Mouse (Mus musculus): ENCODE data around the gene Meis1. TPM values are rescaled to one million over a fixed set of nuclear protein-coding genes. Genes with fewer than 3 reads are reported as not detected.
A peak's percentile ranks its signal among the peaks of the same experiment; 100 is the strongest.

The Meis1 gene
- polyA plus RNA-seq, 1 experiment from 2014 or later, result 41.4 TPM

GRCm38 (mm10) chr11:18878016-18878415 lies 140.8 kb downstream of the Meis1 start:
- H3K4me3 ChIP-seq (replicated peaks; ENCODE audit: low read length), result peak overlapping the region; percentile 54
- no peaks in the 10 kb centered on the region for H3K9me3 ChIP-seq (ENCODE audit: control insufficient read depth, low read length)
- WGBS, result under 1% methylated on average over 18 of the region's 18 CpGs
- H3K4me1 ChIP-seq (replicated peaks; ENCODE audit: control insufficient read depth, insufficient read depth, low read length), result peaks cover 33% of the 10 kb centered on the region
- peak overlapping the region; percentile 77 for H3K4me2 ChIP-seq (ENCODE audit: low read length)
- peak overlapping the region; percentile 54 for H3K9ac ChIP-seq (replicated peaks; ENCODE audit: low read depth, low read length)
- H3K36me3 ChIP-seq (ENCODE audit: control insufficient read depth, insufficient read depth), result no peaks in the 10 kb centered on the region
- peaks cover 12% of the 10 kb centered on the region for H3K27me3 ChIP-seq (replicated peaks; ENCODE audit: control insufficient read depth, insufficient read depth, low read length)
- ATAC-seq, result peak; percentile 65
- peak overlapping the region; percentile 78 for H3K27ac ChIP-seq (ENCODE audit: low read length)

GRCm38 (mm10) chr11:18877626-18878011 lies 141.2 kb downstream of the Meis1 start:
- Histone ChIP-seq H3K4me2 (ENCODE audit: low read length) (peak overlapping the region; percentile 77), H3K4me1 (replicated peaks; ENCODE audit: control insufficient read depth, insufficient read depth, low read length) (peaks cover 31% of the 10 kb centered on the region), H3K36me3 (ENCODE audit: control insufficient read depth, insufficient read depth) (no peaks in the 10 kb centered on the region), H3K27ac (ENCODE audit: low read length) (peak overlapping the region; percentile 78), H3K9ac (replicated peaks; ENCODE audit: low read depth, low read length) (peak overlapping the region; percentile 54), H3K27me3 (replicated peaks; ENCODE audit: control insufficient read depth, insufficient read depth, low read length) (peaks cover 12% of the 10 kb centered on the region), H3K4me3 (replicated peaks; ENCODE audit: low read length) (peak overlapping the region; percentile 54), H3K9me3 (ENCODE audit: control insufficient read depth, low read length) (no peaks in the 10 kb centered on the region)
- WGBS, result 0% methylated on average over 24 of the region's 27 CpGs
- peak; percentile 75 for ATAC-seq

GRCm38 (mm10) chr11:18876886-18877625 lies 141.7 kb downstream of the Meis1 start:
- peak; percentile 46 for ATAC-seq
- Histone ChIP-seq H3K27ac (ENCODE audit: low read length) (no peak overlapping the region), H3K4me3 (replicated peaks; ENCODE audit: low read length) (peak overlapping the region; percentile 54), H3K4me1 (replicated peaks; ENCODE audit: control insufficient read depth, insufficient read depth, low read length) (peaks cover 27% of the 10 kb centered on the region), H3K9ac (replicated peaks; ENCODE audit: low read depth, low read length) (peak overlapping the region; percentile 54; the same call in 1 of the 2 replicates), H3K27me3 (replicated peaks; ENCODE audit: control insufficient read depth, insufficient read depth, low read length) (peaks cover 12% of the 10 kb centered on the region), H3K9me3 (ENCODE audit: control insufficient read depth, low read length) (no peaks in the 10 kb centered on the region), H3K4me2 (ENCODE audit: low read length) (peak overlapping the region; percentile 77), H3K36me3 (ENCODE audit: control insufficient read depth, insufficient read depth) (no peaks in the 10 kb centered on the region)
- under 1% methylated on average over 40 of the region's 40 CpGs for WGBS

- ATAC-seq, result no peak
- Histone ChIP-seq H3K9me3 (ENCODE audit: control insufficient read depth, low read length) (no peaks in the 10 kb centered on the region), H3K9ac (replicated peaks; ENCODE audit: low read depth, low read length) (no peak overlapping the region), H3K27me3 (replicated peaks; ENCODE audit: control insufficient read depth, insufficient read depth, low read length) (peaks cover 19% of the 10 kb centered on the region), H3K4me3 (replicated peaks; ENCODE audit: low read length) (peak overlapping the region; percentile 54), H3K27ac (ENCODE audit: low read length) (no peak overlapping the region), H3K4me2 (ENCODE audit: low read length) (peak overlapping the region; percentile 77), H3K36me3 (ENCODE audit: control insufficient read depth, insufficient read depth) (no peaks in the 10 kb centered on the region), H3K4me1 (replicated peaks; ENCODE audit: control insufficient read depth, insufficient read depth, low read length) (peaks cover 30% of the 10 kb centered on the region)
- 8% methylated on average over 27 of the region's 27 CpGs for WGBS
These were observed 142.6 kb downstream of the Meis1 start for GRCm38 (mm10) chr11:18875911-18876885.

GRCm38 (mm10) chr11:18875001-18875902 lies 143.5 kb downstream of the Meis1 start:
- Histone ChIP-seq H3K36me3 (ENCODE audit: control insufficient read depth, insufficient read depth) (no peaks in the 10 kb centered on the region), H3K4me3 (replicated peaks; ENCODE audit: low read length) (no peak overlapping the region), H3K9me3 (ENCODE audit: control insufficient read depth, low read length) (no peaks in the 10 kb centered on the region), H3K27ac (ENCODE audit: low read length) (no peak overlapping the region), H3K4me2 (ENCODE audit: low read length) (no peak overlapping the region), H3K9ac (replicated peaks; ENCODE audit: low read depth, low read length) (no peak overlapping the region), H3K4me1 (replicated peaks; ENCODE audit: control insufficient read depth, insufficient read depth, low read length) (peaks cover 32% of the 10 kb centered on the region), H3K27me3 (replicated peaks; ENCODE audit: control insufficient read depth, insufficient read depth, low read length) (peaks cover 24% of the 10 kb centered on the region)
- ATAC-seq, result no peak
- WGBS, result 3% methylated on average over 27 of the region's 27 CpGs

GRCm38 (mm10) chr11:18874278-18875000 lies 144.3 kb downstream of the Meis1 start:
- no peak overlapping the region for H3K4me2 ChIP-seq (ENCODE audit: low read length)
- H3K9ac ChIP-seq (replicated peaks; ENCODE audit: low read depth, low read length), result no peak overlapping the region
- H3K27ac ChIP-seq (ENCODE audit: low read length), result no peak overlapping the region
- H3K4me1 ChIP-seq (replicated peaks; ENCODE audit: control insufficient read depth, insufficient read depth, low read length), result peaks cover 32% of the 10 kb centered on the region
- H3K36me3 ChIP-seq (ENCODE audit: control insufficient read depth, insufficient read depth), result no peaks in the 10 kb centered on the region
- no peaks in the 10 kb centered on the region for H3K9me3 ChIP-seq (ENCODE audit: control insufficient read depth, low read length)
- H3K4me3 ChIP-seq (replicated peaks; ENCODE audit: low read length), result no peak overlapping the region
- peaks cover 30% of the 10 kb centered on the region for H3K27me3 ChIP-seq (replicated peaks; ENCODE audit: control insufficient read depth, insufficient read depth, low read length)
- under 1% methylated on average over 18 of the region's 18 CpGs for WGBS
- ATAC-seq, result no peak

GRCm38 (mm10) chr11:18873451-18874277 lies 145.1 kb downstream of the Meis1 start:
- Histone ChIP-seq H3K4me2 (ENCODE audit: low read length) (no peak overlapping the region), H3K27me3 (replicated peaks; ENCODE audit: control insufficient read depth, insufficient read depth, low read length) (peaks cover 30% of the 10 kb centered on the region), H3K9me3 (ENCODE audit: control insufficient read depth, low read length) (no peaks in the 10 kb centered on the region), H3K27ac (ENCODE audit: low read length) (no peak overlapping the region), H3K9ac (replicated peaks; ENCODE audit: low read depth, low read length) (no peak overlapping the region), H3K4me1 (replicated peaks; ENCODE audit: control insufficient read depth, insufficient read depth, low read length) (peaks cover 31% of the 10 kb centered on the region), H3K4me3 (replicated peaks; ENCODE audit: low read length) (no peak overlapping the region), H3K36me3 (ENCODE audit: control insufficient read depth, insufficient read depth) (no peaks in the 10 kb centered on the region)
- no peak for ATAC-seq
- WGBS, result 5% methylated on average over 9 of the region's 9 CpGs

- H3K4me3 ChIP-seq (replicated peaks; ENCODE audit: low read length), result no peak overlapping the region
- H3K27me3 ChIP-seq (replicated peaks; ENCODE audit: control insufficient read depth, insufficient read depth, low read length), result peaks cover 36% of the 10 kb centered on the region
- no peaks in the 10 kb centered on the region for H3K36me3 ChIP-seq (ENCODE audit: control insufficient read depth, insufficient read depth)
- no peak overlapping the region for H3K27ac ChIP-seq (ENCODE audit: low read length)
- no peak overlapping the region for H3K4me2 ChIP-seq (ENCODE audit: low read length)
- WGBS, result 4% methylated on average over 3 of the region's 3 CpGs
- no peaks in the 10 kb centered on the region for H3K9me3 ChIP-seq (ENCODE audit: control insufficient read depth, low read length)
- no peak for ATAC-seq
- H3K4me1 ChIP-seq (replicated peaks; ENCODE audit: control insufficient read depth, insufficient read depth, low read length), result peaks cover 27% of the 10 kb centered on the region
- no peak overlapping the region for H3K9ac ChIP-seq (replicated peaks; ENCODE audit: low read depth, low read length)
These were observed 146.0 kb downstream of the Meis1 start for GRCm38 (mm10) chr11:18872793-18873192.
